Mouse (Mus musculus): ENCODE results near the gene Pomgnt1. TPM values are rescaled to one million over a fixed set of nuclear protein-coding genes. Genes with fewer than 3 reads are reported as not detected.

The Pomgnt1 gene
- polyA plus RNA-seq, 1 experiment from 2014 or later = 67.7 TPM

- Histone ChIP-seq H3K4me1 (peaks cover 14% of the 10 kb centered on the region), H3K27me3 (ENCODE audit: low read depth, poor library complexity, severe bottlenecking) (peaks cover 4% of the 10 kb centered on the region; the same call in 1 of the 2 replicates), H3K9me3 (replicated peaks) (no peaks in the 10 kb centered on the region), H3K36me3 (no peaks in the 10 kb centered on the region), H3K27ac (no peak overlapping the region), H3K4me3 (no peak overlapping the region)
- no peak for DNase-seq (ENCODE audit: low spot score)
- WGBS = 85% methylated on average over 4 of the region's 4 CpGs
These were observed 61.4 kb downstream of the Pomgnt1 start for GRCm38 (mm10) chr4:116185083-116185482.

GRCm38 (mm10) chr4:116192286-116192835 is 68.7 kb downstream of the Pomgnt1 start:
- no peaks in the 10 kb centered on the region for H3K36me3 ChIP-seq
- H3K4me3 ChIP-seq = no peak overlapping the region
- H3K9me3 ChIP-seq (replicated peaks) = no peaks in the 10 kb centered on the region
- H3K27me3 ChIP-seq (ENCODE audit: low read depth, poor library complexity, severe bottlenecking) = no peaks in the 10 kb centered on the region
- 34% methylated on average over 4 of the region's 4 CpGs for WGBS
- H3K27ac ChIP-seq = no peak overlapping the region
- peaks cover 6% of the 10 kb centered on the region for H3K4me1 ChIP-seq
- DNase-seq (ENCODE audit: low spot score) = no peak

- H3K4me1 ChIP-seq = peaks cover 6% of the 10 kb centered on the region
- 75% methylated on average over 9 of the region's 9 CpGs for WGBS
- no peaks in the 10 kb centered on the region for H3K9me3 ChIP-seq (replicated peaks)
- no peaks in the 10 kb centered on the region for H3K27me3 ChIP-seq (ENCODE audit: low read depth, poor library complexity, severe bottlenecking)
- no peak for DNase-seq (ENCODE audit: low spot score)
- no peak overlapping the region for H3K27ac ChIP-seq
- no peak overlapping the region for H3K4me3 ChIP-seq
- H3K36me3 ChIP-seq = no peaks in the 10 kb centered on the region
These were observed 70.1 kb downstream of the Pomgnt1 start for GRCm38 (mm10) chr4:116193583-116194383.

- Histone ChIP-seq H3K4me3 (no peak overlapping the region), H3K36me3 (no peaks in the 10 kb centered on the region), H3K27me3 (ENCODE audit: low read depth, poor library complexity, severe bottlenecking) (no peaks in the 10 kb centered on the region), H3K9me3 (replicated peaks) (no peaks in the 10 kb centered on the region), H3K27ac (no peak overlapping the region), H3K4me1 (no peaks in the 10 kb centered on the region)
- no peak for DNase-seq (ENCODE audit: low spot score)
- WGBS = 91% methylated on average over 2 of the region's 2 CpGs
These were observed 74.8 kb downstream of the Pomgnt1 start for GRCm38 (mm10) chr4:116198422-116198821.

- Histone ChIP-seq H3K4me1 (peaks cover 3% of the 10 kb centered on the region; the same call in 1 of the 2 replicates), H3K4me3 (no peak overlapping the region), H3K36me3 (no peaks in the 10 kb centered on the region), H3K9me3 (replicated peaks) (no peaks in the 10 kb centered on the region), H3K27me3 (ENCODE audit: low read depth, poor library complexity, severe bottlenecking) (no peaks in the 10 kb centered on the region), H3K27ac (no peak overlapping the region)
- DNase-seq (ENCODE audit: low spot score) = no peak
- WGBS = 80% methylated on average over 3 of the region's 3 CpGs
These were observed 80.8 kb downstream of the Pomgnt1 start for GRCm38 (mm10) chr4:116204422-116204821.

GRCm38 (mm10) chr4:116206531-116206930 is 82.9 kb downstream of the Pomgnt1 start:
- no peak for DNase-seq (ENCODE audit: low spot score)
- H3K9me3 ChIP-seq (replicated peaks) = no peaks in the 10 kb centered on the region
- H3K27ac ChIP-seq = no peak overlapping the region
- 82% methylated on average over 4 of the region's 4 CpGs for WGBS
- H3K27me3 ChIP-seq (ENCODE audit: low read depth, poor library complexity, severe bottlenecking) = no peaks in the 10 kb centered on the region
- H3K36me3 ChIP-seq = no peaks in the 10 kb centered on the region
- no peak overlapping the region for H3K4me3 ChIP-seq
- H3K4me1 ChIP-seq = peaks cover 3% of the 10 kb centered on the region; the same call in 1 of the 2 replicates

GRCm38 (mm10) chr4:116208891-116209290 is 85.3 kb downstream of the Pomgnt1 start:
- Histone ChIP-seq H3K9me3 (replicated peaks) (no peaks in the 10 kb centered on the region), H3K4me1 (peaks cover 3% of the 10 kb centered on the region; the same call in 1 of the 2 replicates), H3K27ac (no peak overlapping the region), H3K27me3 (ENCODE audit: low read depth, poor library complexity, severe bottlenecking) (no peaks in the 10 kb centered on the region), H3K4me3 (no peak overlapping the region), H3K36me3 (no peaks in the 10 kb centered on the region)
- DNase-seq (ENCODE audit: low spot score) = no peak
- 79% methylated on average over 1 of the region's 1 CpGs for WGBS

Other genes with a start within 250 kb of the Pomgnt1 start
- gene Kncn, start 239.4 kb upstream of the Pomgnt1 start, polyA plus RNA-seq (2016; fragmentation: Nextera tagmentation; extraction: Ambion mirVana) = not detected in 2 replicates
- gene 6430628N08Rik, start 233.2 kb upstream of the Pomgnt1 start, polyA plus RNA-seq (2016; fragmentation: Nextera tagmentation; extraction: Ambion mirVana) = 0.11 TPM in 1 of 2 replicates, not detected in the other
- gene Dmbx1, start 183.9 kb upstream of the Pomgnt1 start, polyA plus RNA-seq (2016; fragmentation: Nextera tagmentation; extraction: Ambion mirVana) = 0.05 and 0.11 TPM in 2 replicates
- gene Faah, start 105.9 kb upstream of the Pomgnt1 start, polyA plus RNA-seq (2016; fragmentation: Nextera tagmentation; extraction: Ambion mirVana) = 0.49 and 0.58 TPM in 2 replicates
- gene Nsun4, start 70.0 kb upstream of the Pomgnt1 start, polyA plus RNA-seq (2016; fragmentation: Nextera tagmentation; extraction: Ambion mirVana) = 16.5 and 17.8 TPM in 2 replicates
- gene Uqcrh, start 48.8 kb upstream of the Pomgnt1 start, polyA plus RNA-seq (2016; fragmentation: Nextera tagmentation; extraction: Ambion mirVana) = 486 and 492 TPM in 2 replicates
- gene Lrrc41, start 48.6 kb upstream of the Pomgnt1 start, polyA plus RNA-seq (2016; fragmentation: Nextera tagmentation; extraction: Ambion mirVana) = 73.4 and 81.0 TPM in 2 replicates
- 83.3 and 85.2 TPM in 2 replicates for gene Rad54l, start 150 bp upstream of the Pomgnt1 start, polyA plus RNA-seq (2016; fragmentation: Nextera tagmentation; extraction: Ambion mirVana)
- gene Lurap1, start 27.5 kb downstream of the Pomgnt1 start, polyA plus RNA-seq (2016; fragmentation: Nextera tagmentation; extraction: Ambion mirVana) = 1.6 and 2.2 TPM in 2 replicates
- gene Tspan1, start 43.8 kb downstream of the Pomgnt1 start, polyA plus RNA-seq (2016; fragmentation: Nextera tagmentation; extraction: Ambion mirVana) = not detected in 2 replicates
- not detected in 2 replicates for gene 1700042G07Rik, start 49.5 kb downstream of the Pomgnt1 start, polyA plus RNA-seq (2016; fragmentation: Nextera tagmentation; extraction: Ambion mirVana)
- gene Gm49337, start 49.5 kb downstream of the Pomgnt1 start, polyA plus RNA-seq (2016; fragmentation: Nextera tagmentation; extraction: Ambion mirVana) = not detected in 2 replicates
- 26.6 and 45.2 TPM in 2 replicates for gene Pik3r3, start 97.8 kb downstream of the Pomgnt1 start, polyA plus RNA-seq (2016; fragmentation: Nextera tagmentation; extraction: Ambion mirVana)